Mouse (Mus musculus): ENCODE results near the gene Ildr2.

DNA sequence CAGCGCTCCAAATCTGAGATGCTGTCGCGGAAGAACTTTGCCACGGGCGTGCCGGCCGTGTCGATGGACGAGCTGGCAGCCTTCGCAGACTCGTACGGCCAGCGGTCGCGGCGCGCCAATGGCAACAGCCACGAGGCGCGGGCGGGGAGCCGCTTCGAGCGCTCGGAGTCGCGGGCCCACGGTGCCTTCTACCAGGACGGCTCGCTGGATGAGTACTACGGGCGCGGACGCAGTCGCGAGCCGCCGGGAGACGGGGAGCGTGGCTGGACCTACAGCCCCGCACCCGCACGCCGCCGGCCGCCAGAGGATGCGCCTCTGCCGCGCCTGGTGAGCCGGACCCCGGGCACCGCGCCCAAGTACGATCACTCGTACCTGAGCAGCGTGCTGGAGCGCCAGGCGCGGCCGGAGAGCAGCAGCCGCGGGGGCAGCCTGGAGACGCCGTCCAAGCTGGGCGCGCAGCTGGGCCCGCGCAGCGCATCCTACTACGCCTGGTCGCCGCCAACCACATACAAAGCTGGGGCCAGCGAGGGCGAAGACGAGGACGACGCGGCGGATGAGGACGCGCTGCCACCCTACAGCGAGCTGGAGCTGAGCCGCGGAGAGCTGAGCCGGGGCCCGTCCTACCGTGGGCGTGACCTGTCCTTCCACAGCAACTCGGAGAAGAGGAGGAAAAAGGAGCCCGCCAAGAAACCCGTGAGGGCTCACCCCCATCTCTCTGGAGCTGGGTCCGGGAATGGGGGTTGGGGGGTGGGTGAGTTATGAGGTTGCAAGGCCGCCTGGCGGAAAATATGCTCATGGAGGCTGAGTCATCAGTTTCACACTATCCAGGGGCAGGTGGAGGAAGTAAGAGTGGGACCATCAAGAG is 55.1 kb downstream of the Ildr2 start:
- TF ChIP-seq GATA1 (IDR thresholded peaks at IDR 0.05; ENCODE audit: borderline replicate concordance, low read length) (no peak), FLI1 (IDR thresholded peaks at IDR 0.05; ENCODE audit: low read length) (no peak)

Data from megakaryocyte, embryonic 14.5 days (primary cell).